Mouse (Mus musculus) CD8-positive naive resting alpha-beta T cell, adult 2 months (primary cell): ENCODE measurements at regions not wholly inside any gene's neighbourhood (a gene's known extent, or its start where the extent isn't known, plus 50 kb on each side); places are given as distances from the start of the nearest gene placed in this dataset.

ENCODE experiments used
- DNase-seq, 2 experiments: peaks; one replicate each; pipeline ENCODE4 v3.0.0; 2022; ENCODE audit warnings: low read depth in 2 of 2, low spot score in 2 of 2

- DNase-seq: no peak
Observed at GRCm38 (mm10) chr11:112839721-112840494, 57.9 kb downstream of the Sox9 start.

DNA sequence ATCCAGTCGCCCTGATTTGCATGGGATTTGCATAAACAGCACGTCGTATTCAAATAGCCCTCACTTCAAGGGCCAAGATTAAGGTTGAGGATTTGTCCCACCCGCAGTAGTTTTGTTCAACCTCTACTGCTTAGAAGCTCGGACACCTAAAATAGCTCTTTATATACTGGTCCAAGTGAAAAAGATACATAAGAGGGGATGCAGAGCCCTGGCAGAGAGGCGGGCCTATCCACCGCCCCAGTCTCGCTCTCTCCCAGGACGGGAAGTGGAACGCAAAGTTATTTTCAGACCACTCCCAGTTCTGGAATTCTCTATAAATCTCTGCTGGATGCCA, 58.4 kb downstream of the Sox9 start:
- DNase-seq: no peak

DNA sequence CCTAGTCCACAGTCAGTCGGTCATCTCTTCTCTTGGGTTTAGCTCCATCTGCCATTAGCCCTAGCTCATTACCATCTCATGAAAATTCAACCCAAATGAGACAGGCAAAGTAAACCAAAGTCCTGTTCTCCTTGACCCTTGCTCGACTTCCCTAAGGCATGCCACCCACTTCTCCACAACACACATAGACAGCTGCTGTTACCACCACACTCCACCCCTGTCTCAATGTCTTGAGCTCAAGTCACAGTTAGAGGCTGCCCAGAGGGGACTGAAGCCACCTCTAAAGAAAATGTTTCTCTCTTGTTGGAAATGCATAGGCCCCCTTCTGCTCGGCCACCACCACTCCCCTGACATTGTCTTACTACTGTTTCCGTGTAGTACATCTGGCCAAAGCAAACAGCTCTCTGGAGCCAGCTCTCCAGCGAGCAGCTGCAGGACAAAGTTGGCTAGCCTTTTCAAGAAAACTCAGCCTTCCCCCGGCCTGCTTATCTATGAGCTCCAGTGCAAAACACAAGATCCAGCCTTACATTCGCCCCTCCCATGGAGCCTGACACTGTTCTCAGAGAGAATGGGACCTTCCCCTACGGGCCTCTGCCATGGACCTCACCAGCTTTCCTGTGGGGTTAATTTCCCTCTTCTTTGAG, 62.4 kb downstream of the Sox9 start:
- DNase-seq: no peak

DNA sequence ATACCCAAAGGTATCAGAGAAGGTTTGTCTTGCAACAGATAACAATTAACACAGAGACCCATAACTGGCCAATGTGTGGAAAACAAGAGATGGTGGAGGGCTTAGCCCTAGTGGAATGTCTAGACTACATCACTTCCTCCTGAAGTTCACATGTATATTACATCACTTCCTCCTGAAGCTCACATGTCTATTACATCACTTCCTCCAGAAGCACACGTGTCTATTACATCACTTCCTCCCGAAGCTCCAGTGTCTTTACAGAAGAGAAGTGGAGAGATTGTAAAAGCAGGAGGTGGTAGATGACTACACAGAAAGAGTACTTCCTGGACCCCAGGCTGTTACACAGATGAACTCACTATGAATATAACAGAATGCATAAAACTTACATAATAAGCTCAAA, 65.1 kb downstream of the Sox9 start:
- no peak for DNase-seq

DNA sequence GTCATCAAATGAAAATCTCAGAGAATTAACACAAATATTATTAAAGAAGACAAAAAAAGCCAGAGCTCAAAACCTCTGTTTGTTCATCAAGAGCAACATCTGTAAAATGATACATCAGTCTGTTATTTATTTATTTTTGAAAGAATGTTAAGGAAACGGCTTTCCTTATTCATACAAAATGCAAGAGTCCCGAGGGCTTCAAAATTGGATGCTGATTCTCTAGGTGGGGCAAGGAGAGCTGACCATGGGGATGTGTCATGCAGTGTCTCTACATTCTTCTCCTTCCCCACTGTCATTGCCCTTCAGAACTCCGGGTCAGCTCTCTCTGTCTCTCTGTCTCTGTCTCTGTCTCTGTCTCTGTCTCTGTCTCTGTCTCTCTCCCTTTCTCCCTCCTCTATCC, 65.8 kb downstream of the Sox9 start:
- no peak for DNase-seq

DNA sequence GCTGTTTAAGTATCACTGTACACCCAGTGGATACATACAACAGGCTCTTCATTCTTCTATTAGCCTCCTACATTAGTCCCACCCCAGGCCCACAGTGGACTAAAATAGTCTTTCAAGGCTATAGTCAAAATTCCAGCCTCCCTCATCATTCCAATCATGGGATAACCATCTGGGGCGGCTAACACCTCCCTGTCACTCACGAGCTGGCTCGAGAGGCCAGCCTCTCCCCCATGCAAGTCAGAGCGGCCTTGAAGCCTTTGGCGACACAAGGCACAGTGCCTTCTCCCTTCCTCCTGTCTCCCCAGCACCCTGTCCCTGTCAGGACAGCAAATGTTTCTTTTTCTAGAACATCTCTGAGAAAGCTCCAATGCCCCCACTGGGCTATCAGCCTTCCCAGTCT, 68.0 kb downstream of the Sox9 start:
- DNase-seq: no peak

- no peak for DNase-seq
Observed at GRCm38 (mm10) chr11:112850532-112851272, 68.7 kb downstream of the Sox9 start.

GRCm38 (mm10) chr11:112851321-112851720, 69.3 kb downstream of the Sox9 start:
- DNase-seq: no peak

DNA sequence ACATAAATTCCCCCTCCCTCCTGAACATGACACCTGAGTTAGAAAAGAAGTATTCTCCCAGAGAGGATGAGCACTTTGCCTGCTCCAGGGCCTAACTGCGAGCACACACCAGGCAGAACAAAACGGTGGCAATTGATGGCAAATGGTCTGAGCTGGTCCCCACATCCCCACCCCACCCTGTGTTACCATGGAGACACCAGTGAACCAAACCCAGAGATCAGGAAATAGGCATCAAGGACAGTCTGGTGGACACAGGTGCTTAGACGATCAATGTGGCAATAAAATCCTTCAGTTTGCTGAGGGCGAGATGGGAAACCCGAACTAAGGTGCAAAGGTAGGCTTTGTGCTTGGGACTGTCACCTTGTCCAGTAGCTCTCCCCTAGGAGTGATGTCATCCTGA, 74.0 kb downstream of the Sox9 start:
- DNase-seq: no peak

DNA sequence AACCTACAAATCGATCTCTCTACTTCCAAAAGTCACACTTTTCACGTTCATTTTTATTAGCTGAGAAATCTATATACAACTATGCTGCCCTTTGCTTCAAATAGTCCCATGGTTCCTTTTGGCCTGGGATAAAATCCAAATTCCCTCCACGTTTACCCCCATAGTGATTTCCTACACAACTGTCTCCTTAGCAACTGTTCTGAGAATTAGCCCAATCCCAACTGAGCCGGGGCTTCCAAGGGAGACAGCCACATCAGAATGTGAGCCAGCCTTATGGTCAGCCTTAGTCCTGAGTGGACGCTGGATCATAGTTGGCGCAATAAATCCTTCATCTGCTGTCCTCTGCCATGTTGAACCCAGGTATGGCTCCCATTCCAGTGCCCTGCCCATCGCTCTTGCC, 77.3 kb downstream of the Sox9 start:
- no peak for DNase-seq

DNA sequence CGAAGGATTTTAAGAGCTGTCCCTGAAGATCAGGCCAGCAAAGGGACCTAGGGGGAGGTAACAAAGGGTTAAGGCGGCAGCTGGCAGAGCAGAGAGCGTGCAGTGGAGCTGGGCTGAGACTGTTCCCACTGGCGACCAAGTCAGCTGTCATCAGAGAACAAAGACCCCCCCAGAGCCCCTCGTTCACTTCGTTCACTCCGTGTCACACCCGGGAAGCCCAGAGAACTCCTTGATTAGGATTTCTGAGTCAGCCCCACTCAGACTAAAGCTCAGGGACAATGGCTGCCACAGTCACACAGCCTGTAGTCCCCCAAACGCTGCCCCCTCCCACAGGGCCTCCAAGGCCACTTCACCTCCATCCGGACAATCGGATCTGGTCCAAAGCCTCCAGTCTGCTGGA, 78.8 kb downstream of the Sox9 start:
- no peak for DNase-seq

- DNase-seq: no peak
Observed at GRCm38 (mm10) chr11:112861233-112861632, 79.2 kb downstream of the Sox9 start.

- DNase-seq: no peak
Observed at GRCm38 (mm10) chr11:112865836-112866235, 83.8 kb downstream of the Sox9 start.

- DNase-seq: no peak
Observed at GRCm38 (mm10) chr11:112869571-112869970, 87.5 kb downstream of the Sox9 start.

DNA sequence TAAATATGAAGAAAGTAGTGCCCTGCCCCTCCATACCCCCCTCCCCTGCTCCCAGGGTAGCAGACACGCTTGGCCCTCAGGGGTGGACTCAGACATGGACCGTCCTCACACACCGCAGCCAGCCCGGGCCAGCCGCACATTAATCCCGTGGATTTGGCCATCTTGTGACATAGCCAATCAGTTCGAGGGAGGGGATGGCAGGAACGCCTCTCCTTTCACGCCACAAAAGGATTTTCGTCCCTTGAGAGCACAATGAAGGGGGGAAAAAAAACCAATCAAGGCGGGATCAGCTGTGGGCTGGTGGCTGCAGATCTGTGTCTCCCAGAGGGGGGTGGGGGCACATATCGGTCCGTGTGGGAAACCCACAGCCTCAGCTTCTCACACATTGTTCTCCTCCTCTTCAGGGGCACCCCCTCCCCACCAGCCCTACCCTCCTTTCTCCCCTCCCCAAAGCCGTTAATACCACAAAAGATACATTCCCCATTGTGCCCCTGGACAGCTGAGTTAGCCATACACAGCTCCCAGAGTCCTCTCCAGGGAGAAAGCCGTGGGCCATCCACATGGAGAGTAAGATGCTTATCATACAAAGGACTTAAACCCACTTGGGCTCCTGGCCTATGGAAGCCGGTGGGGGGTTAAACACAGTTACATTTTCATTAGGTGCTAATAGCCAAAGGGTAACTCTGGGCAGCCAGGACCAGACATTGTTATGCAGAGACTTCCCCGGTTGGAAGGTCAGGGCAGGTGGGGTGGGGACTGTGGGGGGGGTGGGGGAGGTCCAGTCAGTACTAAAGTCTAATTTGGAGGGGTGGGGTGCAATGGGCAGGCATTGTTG, 88.4 kb downstream of the Sox9 start:
- DNase-seq: no peak

GRCm38 (mm10) chr11:112872677-112873367, 90.8 kb downstream of the Sox9 start:
- DNase-seq: no peak

GRCm38 (mm10) chr11:112874239-112874638, 92.2 kb downstream of the Sox9 start:
- DNase-seq: no peak

DNA sequence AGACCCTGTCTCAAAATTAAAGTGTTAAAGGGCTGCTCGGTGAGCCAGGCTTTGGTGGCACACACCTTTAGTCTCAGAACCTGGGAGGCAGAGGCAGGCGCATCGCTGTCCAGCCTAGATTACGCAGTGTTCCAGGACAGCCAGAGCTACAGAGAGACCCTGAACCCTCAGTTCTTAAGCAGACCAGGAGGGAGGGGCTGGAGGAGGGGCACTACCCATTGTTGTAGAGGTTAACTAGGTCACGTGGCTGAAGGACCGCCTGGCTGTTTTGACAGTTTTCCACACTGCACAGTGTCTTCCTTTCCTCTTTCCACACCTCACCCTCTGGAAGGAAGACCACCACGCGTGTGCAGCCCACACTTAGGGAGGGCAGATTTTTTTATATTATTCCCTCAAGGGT, 94.2 kb downstream of the Sox9 start:
- DNase-seq: no peak

- no peak for DNase-seq
Observed at GRCm38 (mm10) chr11:112878436-112878835, 96.4 kb downstream of the Sox9 start.

DNA sequence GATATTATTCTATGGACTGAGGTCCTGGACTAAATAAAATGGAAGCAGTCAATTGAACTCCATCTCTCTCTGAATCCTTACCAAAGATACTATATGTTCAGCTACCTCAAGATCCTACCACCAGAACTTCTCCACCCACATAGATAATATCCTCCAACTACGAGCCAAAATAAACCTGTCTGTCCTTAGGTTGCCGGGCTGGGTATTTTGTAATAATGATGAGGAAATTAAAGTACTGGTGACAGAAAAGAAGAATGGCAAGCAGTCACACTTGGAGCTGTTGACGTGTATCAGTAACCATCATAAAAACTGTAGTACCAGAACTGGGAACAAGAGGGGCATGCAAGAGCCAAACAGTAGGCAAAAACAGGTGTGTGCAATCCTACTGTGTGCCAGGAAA, 98.7 kb downstream of the Sox9 start:
- DNase-seq: no peak
